Comparison of ENCODE assay signal across 8 mouse cellular contexts in the genomic region with DNA sequence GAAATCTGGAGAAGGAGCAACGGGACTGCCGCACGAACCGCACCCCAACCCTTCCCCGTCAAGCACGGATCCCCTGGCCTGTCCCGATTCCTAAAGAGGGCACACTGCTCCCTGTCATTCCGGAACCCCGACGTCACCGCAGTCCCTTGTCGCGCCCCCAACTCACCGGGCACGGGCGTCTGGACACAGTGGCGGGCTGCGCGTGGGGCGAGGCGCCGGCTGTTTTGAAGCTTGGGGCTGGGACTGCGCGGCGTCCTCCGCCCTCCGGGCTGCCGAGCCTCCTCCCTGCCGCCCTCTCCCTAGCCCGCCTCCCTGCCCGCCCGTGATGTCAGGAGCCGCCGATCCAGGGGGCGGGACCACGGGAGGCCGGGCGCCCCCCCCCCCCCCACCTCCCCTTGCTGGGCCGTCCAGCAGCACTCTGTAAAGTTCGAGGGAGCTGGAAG. TPM values are rescaled to one million over a fixed set of nuclear protein-coding genes. Genes with fewer than 3 reads are reported as not detected.
A peak's percentile ranks its signal among the peaks of the same experiment; 100 is the strongest.
DNase-seq lines count a peak whose midpoint lies in the region; ATAC-seq and TF ChIP-seq lines count a peak whose summit lies in the region.

Gene Emp2, minus strand, starts transcription at position 323 of the 443 bp plus-strand sequence.

- H3K9me3 ChIP-seq in ES-E14 (ENCODE audit: control insufficient read depth, insufficient read depth, low read depth, low read length) = no peaks in the 10 kb centered on the region
- H3K9me3 ChIP-seq in intestine, embryonic 15.5 days = no peaks in the 10 kb centered on the region
- H3K9me3 ChIP-seq in limb, embryonic 12.5 days = no peaks in the 10 kb centered on the region
- no peaks in the 10 kb centered on the region for H3K9me3 ChIP-seq in midbrain, embryonic 13.5 days

- peak within 1 kb of the TSS; percentile 94 for H3K4me2 ChIP-seq in intestine, embryonic 15.5 days (replicated peaks)
- peak within 1 kb of the TSS; percentile 82 for H3K4me2 ChIP-seq in limb, embryonic 12.5 days
- H3K4me2 ChIP-seq in midbrain, embryonic 13.5 days (replicated peaks) = peak within 1 kb of the TSS; percentile 81

- peak within 1 kb of the TSS; percentile 58 to 77 for H3K4me3 ChIP-seq in ES-E14 (ENCODE audit: insufficient read depth in 1 of 2, low read depth in 1 of 2, low read length in 2 of 2, poor library complexity in 1 of 2, severe bottlenecking in 1 of 2)
- H3K4me3 ChIP-seq in intestine, embryonic 15.5 days (replicated peaks) = peak within 1 kb of the TSS; percentile 57
- peak within 1 kb of the TSS; percentile 56 for H3K4me3 ChIP-seq in limb, embryonic 12.5 days (replicated peaks)
- peak within 1 kb of the TSS; percentile 46 for H3K4me3 ChIP-seq in midbrain, embryonic 13.5 days (replicated peaks)

- peak within 1 kb of the TSS; percentile 21; the same call in 1 of the 2 replicates for H3K9ac ChIP-seq in ES-E14 (ENCODE audit: insufficient read depth, low read depth, low read length, poor library complexity, severe bottlenecking)
- H3K9ac ChIP-seq in intestine, embryonic 15.5 days = peak within 1 kb of the TSS; percentile 57
- H3K9ac ChIP-seq in limb, embryonic 12.5 days (replicated peaks) = peak within 1 kb of the TSS; percentile 51
- peak within 1 kb of the TSS; percentile 55 for H3K9ac ChIP-seq in midbrain, embryonic 13.5 days (replicated peaks)

- H3K27ac ChIP-seq in ES-E14 (ENCODE audit: insufficient read depth, low read depth, low read length, poor library complexity, severe bottlenecking) = no peak within 1 kb of the TSS
- H3K27ac ChIP-seq in intestine, embryonic 15.5 days = 0 out of 2 replicates have a peak within 1 kb of the TSS, but pooled peaks have one; percentile 36
- no peak within 1 kb of the TSS for H3K27ac ChIP-seq in limb, embryonic 12.5 days
- H3K27ac ChIP-seq in midbrain, embryonic 13.5 days = no peak within 1 kb of the TSS

- DNase-seq in ES-E14 (ENCODE audit: low read depth, low spot score) = no peak
- DNase-seq in gastrocnemius, postnatal 4 days (ENCODE audit: low spot score in 2 of 2) = peak; percentile 37 to 66
- DNase-seq in testis, postnatal 10 days (ENCODE audit: low spot score) = peak; percentile 77
- no peak for DNase-seq in spleen, postnatal 36 days (ENCODE audit: low spot score in 2 of 2)

- ATAC-seq in common myeloid progenitor, adult 5-6 weeks (replicated peaks; ENCODE audit: low read depth, poor library complexity, severe bottlenecking) = peak; percentile 67
- peak; percentile 93 for ATAC-seq in intestine, embryonic 15.5 days
- peak; percentile 84 for ATAC-seq in limb, embryonic 12.5 days (ENCODE audit: insufficient number of reproducible peaks, insufficient read depth, low FRiP score, low TSS enrichment, low read depth)
- ATAC-seq in midbrain, embryonic 13.5 days = peak; percentile 79

- in situ Hi-C loops in ES-E14 (cut with MboI; ENCODE audit: low sequenced_read_pairs in 2 of 2, unreplicated experiment in 2 of 2) = no loop called here

- WGBS in intestine, embryonic 15.5 days = under 1% methylated on average over 30 of the region's 40 CpGs
- under 1% methylated on average over 25 of the region's 40 CpGs for WGBS in limb, embryonic 12.5 days
- 0% methylated on average over 36 of the region's 40 CpGs for WGBS in midbrain, embryonic 13.5 days

- peaks cover 2 to 5% of the 10 kb centered on the region in 2 experiments; a peak in 1 of 4 replicates for H3K4me1 ChIP-seq in ES-E14 (ENCODE audit: control insufficient read depth in 2 of 2, insufficient read depth in 2 of 2, low read length in 2 of 2, poor library complexity in 1 of 2)
- H3K4me1 ChIP-seq in intestine, embryonic 15.5 days (replicated peaks) = peaks cover 15% of the 10 kb centered on the region
- peaks cover 38% of the 10 kb centered on the region for H3K4me1 ChIP-seq in limb, embryonic 12.5 days (replicated peaks)
- peaks cover 11% of the 10 kb centered on the region for H3K4me1 ChIP-seq in midbrain, embryonic 13.5 days (replicated peaks)

- H3K27me3 ChIP-seq in intestine, embryonic 15.5 days (replicated peaks) = no peaks in the 10 kb centered on the region
- H3K27me3 ChIP-seq in limb, embryonic 12.5 days = peaks cover 22% of the 10 kb centered on the region
- peaks cover 30% of the 10 kb centered on the region for H3K27me3 ChIP-seq in midbrain, embryonic 13.5 days

- no peaks in the 10 kb centered on the region for H3K36me3 ChIP-seq in ES-E14 (ENCODE audit: control insufficient read depth, insufficient read depth, low read length, poor library complexity, severe bottlenecking)
- no peaks in the 10 kb centered on the region for H3K36me3 ChIP-seq in intestine, embryonic 15.5 days
- H3K36me3 ChIP-seq in limb, embryonic 12.5 days = no peaks in the 10 kb centered on the region
- H3K36me3 ChIP-seq in midbrain, embryonic 13.5 days = no peaks in the 10 kb centered on the region

TF ChIP-seq in ES-E14, 5 proteins besides CTCF, POLR2A, EP300 and RAD21:
- no peak for TF ChIP-seq ZNF384 (IDR thresholded peaks at IDR 0.05; ENCODE audit: low read depth, low read length)
- TF ChIP-seq MAFK (IDR thresholded peaks at IDR 0.05; ENCODE audit: insufficient read depth, low read depth, low read length) = no peak
- no peak for TF ChIP-seq ZC3H11A (IDR thresholded peaks at IDR 0.05; ENCODE audit: borderline replicate concordance, low read depth, low read length)
- no peak for TF ChIP-seq CHD2 (IDR thresholded peaks at IDR 0.05; ENCODE audit: low read depth, low read length)
- no peak for TF ChIP-seq HCFC1 (IDR thresholded peaks at IDR 0.05; ENCODE audit: borderline replicate concordance, insufficient read depth, low read length)

RNA-seq across cellular contexts. Expression of gene Emp2, which starts in this region (rescaled TPM):
- 2.5 and 2.8 TPM in 2 replicates for total RNA-seq in ES-E14 (2012; rRNA removed)
- total RNA-seq in common myeloid progenitor, adult 5-6 weeks (2017) = not detected in 2 replicates
- total RNA-seq in gastrocnemius, postnatal 4 days (2021) = 10 to 100 TPM; 23.4 to 29.0 TPM
- polyA plus RNA-seq in intestine, embryonic 15.5 days (2015; fragmentation: Nextera tagmentation; extraction: Ambion mirVana) = 20.0 and 20.3 TPM in 2 replicates
- 12.6 and 15.2 TPM in 2 replicates for polyA plus RNA-seq in limb, embryonic 12.5 days (2016; fragmentation: Nextera tagmentation; extraction: Ambion mirVana)
- 2.9 and 3.1 TPM in 2 replicates for polyA plus RNA-seq in midbrain, embryonic 13.5 days (2015; fragmentation: Nextera tagmentation; extraction: Ambion mirVana)

Comparison
In these comparisons a context has a peak if more than half of its experiments do, and no peak if none do; other contexts are left out.
1. Peak in ATAC-seq in common myeloid progenitor, adult 5-6 weeks; RNA of the gene not detected or under 1 TPM.
2. DNase-seq: peak in gastrocnemius, postnatal 4 days (2 of 2) and testis, postnatal 10 days (single experiment); none in ES-E14 (single experiment) and spleen, postnatal 36 days (0 of 2).
3. Peak in every context shown above with its lines, with median percentiles within 50 percentile points of each other: H3K4me3 ChIP-seq, H3K9ac ChIP-seq, ATAC-seq and H3K4me2 ChIP-seq.